Mouse (Mus musculus) small intestine, adult 2 months (tissue): Measurements from ENCODE around the gene Tymp. TPM values are rescaled to one million over a fixed set of nuclear protein-coding genes. Genes with fewer than 3 reads are reported as not detected.

ENCODE experiments used
- H3K27ac ChIP-seq: fragments of 200-500 bp; 2 replicates; pipeline ENCODE4 v1.5.1; 2012; ENCODE audit warnings: low read depth, low read length, control low read depth, inconsistent platforms; ENCODE audit not compliant: insufficient read depth
- H3K27me3 ChIP-seq: fragments of 200-500 bp; 2 replicates; pipeline ENCODE4 v1.6.1; 2012; ENCODE audit warnings: mild to moderate bottlenecking, moderate library complexity, low read length, inconsistent platforms; ENCODE audit not compliant: control insufficient read depth, insufficient read depth
- H3K36me3 ChIP-seq: fragments of 200-500 bp; 2 replicates; pipeline ENCODE4 v1.6.1; 2012; ENCODE audit warnings: mild to moderate bottlenecking, low read length, control low read depth, inconsistent platforms; ENCODE audit not compliant: control insufficient read depth, insufficient read depth
- H3K4me1 ChIP-seq: fragments of 200-500 bp; 2 replicates; pipeline ENCODE4 v1.6.1; 2012; ENCODE audit warnings: low read length, inconsistent platforms, mixed read lengths; ENCODE audit not compliant: control insufficient read depth, insufficient read depth, insufficient read length
- H3K4me3 ChIP-seq: fragments of 200-500 bp; 2 replicates; pipeline ENCODE4 v1.5.1; 2012; ENCODE audit warnings: low read depth, mild to moderate bottlenecking, control low read depth, inconsistent platforms, low read length, moderate library complexity
- CTCF ChIP-seq: fragments of 200-500 bp; IDR thresholded peaks from 2 replicates; pipeline ENCODE4 v1.5.1; 2012; ENCODE audit warnings: low read depth, mild to moderate bottlenecking, control low read depth, inconsistent platforms, low read length, moderate library complexity, mixed read lengths; ENCODE audit not compliant: insufficient replicate concordance, insufficient read length; ENCODE audit errors: extremely low read depth
- POLR2A ChIP-seq: fragments of 200-500 bp; IDR thresholded peaks from 2 replicates; pipeline ENCODE4 v1.6.1; 2012; ENCODE audit warnings: low read depth, mild to moderate bottlenecking, control low read depth, inconsistent platforms, low read length, moderate library complexity
- WGBS: fragments of 180-500 bp; shearing (Covaris S2); methylation state at CpG from one replicate; pipeline ENCODE4 v1.1.7; 2018; 5-methylcytosine and 5-hydroxymethylcytosine counted together
- polyA plus RNA-seq: library from polyadenylated mRNA; depleted of rRNA; stranded (reverse); fragments of >200 nt; gene quantifications from 2 replicates; pipeline ENCODE4 v1.2.3, GENCODE M21; 2012

Tymp gene
- polyA plus RNA-seq, 1 experiment, result 152 TPM

DNA sequence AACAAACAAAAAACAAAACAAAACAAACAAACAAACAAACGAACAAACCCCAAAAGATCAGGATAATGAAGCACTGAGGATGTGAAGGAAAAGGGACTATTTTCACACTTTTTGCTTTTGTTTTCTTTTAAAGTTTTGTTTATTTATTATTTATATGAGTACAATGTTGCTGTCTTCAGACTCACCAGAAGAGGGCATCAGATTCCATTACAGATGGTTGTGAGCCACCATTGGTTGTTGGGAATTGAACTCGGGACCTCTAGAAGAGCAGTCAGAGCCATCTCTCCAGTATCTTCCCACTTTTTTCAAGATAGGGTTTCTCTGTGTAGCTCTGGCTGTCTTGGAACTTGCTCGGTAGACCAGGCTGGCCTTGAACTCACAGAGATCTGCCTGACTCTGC is 33.5 kb downstream of the Tymp start:
- H3K36me3 ChIP-seq, result no peaks in the 10 kb centered on the region
- WGBS, result 74% methylated on average over 3 of the region's 3 CpGs

GRCm38 (mm10) chr15:89341678-89342077 is 35.2 kb downstream of the Tymp start:
- Histone ChIP-seq H3K27me3 (no peaks in the 10 kb centered on the region), H3K36me3 (no peaks in the 10 kb centered on the region), H3K4me1 (peaks cover 2% of the 10 kb centered on the region; the same call in 1 of the 2 replicates), H3K4me3 (no peak overlapping the region), H3K27ac (no peak overlapping the region)
- 57% methylated on average over 1 of the region's 1 CpGs for WGBS
- TF ChIP-seq CTCF (no peak), POLR2A (no peak)

More for the DNA sequence above, 33.5 kb downstream of the Tymp start:
- Histone ChIP-seq H3K4me1 (peaks cover 2% of the 10 kb centered on the region; the same call in 1 of the 2 replicates), H3K27me3 (no peaks in the 10 kb centered on the region), H3K27ac (no peak overlapping the region), H3K4me3 (no peak overlapping the region)
- TF ChIP-seq CTCF (no peak), POLR2A (no peak)

GRCm38 (mm10) chr15:89340136-89340535 is 36.7 kb downstream of the Tymp start:
- no peaks in the 10 kb centered on the region for H3K36me3 ChIP-seq
- H3K4me3 ChIP-seq, result no peak overlapping the region
- no peak for TF ChIP-seq POLR2A
- TF ChIP-seq CTCF, result no peak
- 56% methylated on average over 3 of the region's 3 CpGs for WGBS
- H3K27ac ChIP-seq, result 0 out of 2 replicates have a peak overlapping the region, but pooled peaks have one; percentile 3
- H3K27me3 ChIP-seq, result no peaks in the 10 kb centered on the region
- peaks cover 2% of the 10 kb centered on the region; the same call in 1 of the 2 replicates for H3K4me1 ChIP-seq

- Histone ChIP-seq H3K36me3 (no peaks in the 10 kb centered on the region), H3K27me3 (no peaks in the 10 kb centered on the region), H3K4me1 (peaks cover 2% of the 10 kb centered on the region; the same call in 1 of the 2 replicates), H3K4me3 (no peak overlapping the region), H3K27ac (0 out of 2 replicates have a peak overlapping the region, but pooled peaks have one; percentile 3)
- TF ChIP-seq POLR2A, result no peak
- TF ChIP-seq CTCF, result no peak
- 72% methylated on average over 2 of the region's 2 CpGs for WGBS
Observed at GRCm38 (mm10) chr15:89339696-89340095, 37.1 kb downstream of the Tymp start.

DNA sequence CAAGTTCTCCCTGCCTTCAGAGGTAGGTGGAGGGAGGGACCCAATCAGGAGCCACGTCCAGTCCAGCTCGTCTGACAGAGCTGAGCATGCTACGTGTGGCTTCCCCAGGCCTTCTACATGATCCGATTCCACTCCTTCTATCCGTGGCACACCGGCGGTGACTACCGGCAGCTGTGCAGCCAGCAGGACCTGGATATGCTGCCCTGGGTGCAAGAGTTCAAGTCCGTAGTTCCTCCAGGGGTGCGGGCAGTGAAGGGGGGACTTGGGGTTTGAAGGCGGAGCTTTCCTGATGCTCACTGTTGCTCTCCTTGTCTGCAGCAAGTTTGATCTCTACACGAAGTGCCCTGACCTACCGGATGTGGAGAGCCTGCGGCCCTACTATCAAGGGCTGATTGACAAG is 40.4 kb downstream of the Tymp start:
- H3K4me3 ChIP-seq, result no peak overlapping the region
- H3K4me1 ChIP-seq, result peaks cover 2% of the 10 kb centered on the region; the same call in 1 of the 2 replicates
- TF ChIP-seq CTCF, result no peak
- TF ChIP-seq POLR2A, result no peak
- H3K27me3 ChIP-seq, result no peaks in the 10 kb centered on the region; the same call in 1 of the 2 replicates
- no peaks in the 10 kb centered on the region for H3K36me3 ChIP-seq
- 76% methylated on average over 14 of the region's 14 CpGs for WGBS
- H3K27ac ChIP-seq, result no peak overlapping the region

- no peaks in the 10 kb centered on the region; the same call in 1 of the 2 replicates for H3K27me3 ChIP-seq
- H3K36me3 ChIP-seq, result no peaks in the 10 kb centered on the region
- no peak for TF ChIP-seq POLR2A
- TF ChIP-seq CTCF, result no peak
- H3K27ac ChIP-seq, result no peak overlapping the region
- 67% methylated on average over 17 of the region's 17 CpGs for WGBS
- H3K4me3 ChIP-seq, result no peak overlapping the region
- H3K4me1 ChIP-seq, result peaks cover 2% of the 10 kb centered on the region; the same call in 1 of the 2 replicates
Observed at GRCm38 (mm10) chr15:89334774-89335537, 41.9 kb downstream of the Tymp start.

- TF ChIP-seq CTCF, result no peak
- no peak for TF ChIP-seq POLR2A
- WGBS, result 85% methylated on average over 7 of the region's 7 CpGs
Observed at GRCm38 (mm10) chr15:89334271-89334670, 42.6 kb downstream of the Tymp start, which contains the start of gene Miox. Miox (plus strand) TSS chr15:89334398.

DNA sequence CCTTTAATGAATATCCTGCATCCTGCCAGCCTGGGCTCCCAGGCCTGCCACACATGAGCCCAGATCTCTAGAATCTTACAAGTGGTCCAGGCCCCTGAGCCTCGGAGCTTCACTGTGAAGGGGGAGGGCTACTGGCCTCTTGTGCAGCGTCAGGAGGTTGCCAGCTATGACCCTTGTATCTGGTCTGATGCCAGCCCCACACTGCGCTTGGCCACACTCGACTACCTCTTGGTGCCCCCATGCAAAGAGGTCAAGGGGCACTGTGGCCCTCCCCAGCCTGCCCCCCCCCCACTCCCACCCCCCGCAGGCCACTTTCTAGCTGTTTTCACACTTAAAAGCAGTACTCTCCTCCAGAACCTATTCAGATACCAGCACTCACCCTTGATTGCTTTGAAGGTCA is 50.4 kb downstream of the Tymp start:
- H3K4me1 ChIP-seq, result peaks cover 8% of the 10 kb centered on the region
- WGBS, result 73% methylated on average over 5 of the region's 5 CpGs
- no peak overlapping the region for H3K4me3 ChIP-seq
- no peak overlapping the region for H3K27ac ChIP-seq
- TF ChIP-seq CTCF, result no peak
- no peak for TF ChIP-seq POLR2A
- H3K27me3 ChIP-seq, result peaks cover 9% of the 10 kb centered on the region; the same call in 1 of the 2 replicates
- no peaks in the 10 kb centered on the region for H3K36me3 ChIP-seq

More at GRCm38 (mm10) chr15:89334271-89334670, 42.6 kb downstream of the Tymp start, which contains the start of gene Miox:
- Histone ChIP-seq H3K36me3 (no peaks in the 10 kb centered on the region), H3K4me1 (no peaks in the 10 kb centered on the region), H3K27me3 (no peaks in the 10 kb centered on the region; the same call in 1 of the 2 replicates), H3K4me3 (no peak within 1 kb of the TSS), H3K27ac (no peak within 1 kb of the TSS)
